Mouse (Mus musculus) CH12.LX (cell line): ENCODE measurements around the gene Npas2. TPM values are rescaled to one million over a fixed set of nuclear protein-coding genes. Genes with fewer than 3 reads are reported as not detected.

Experiments used
- DNase-seq: peaks from one replicate; pipeline ENCODE4 v3.0.0-alpha.2; 2013; ENCODE audit errors: extremely low read depth
- H3K27ac ChIP-seq: 2 replicates; pipeline ENCODE4 v1.5.1; 2012; ENCODE audit warnings: low read depth, mild to moderate bottlenecking, control low read depth, moderate library complexity; ENCODE audit not compliant: insufficient read depth
- H3K27me3 ChIP-seq: replicated peaks from 2 replicates; pipeline ENCODE3; 2012; ENCODE audit warnings: inconsistent platforms
- H3K36me3 ChIP-seq, 2 experiments: replicated peaks in 1 of 2; 2 replicates each; pipeline versions ENCODE3 to v1.6.1; 2012; ENCODE audit warnings: inconsistent platforms in 1 of 2, low read length in 1 of 2, mild to moderate bottlenecking in 1 of 2, mixed read lengths in 1 of 2, moderate library complexity in 1 of 2; ENCODE audit not compliant: control insufficient read depth in 1 of 2, insufficient read depth in 1 of 2
- H3K4me1 ChIP-seq, 2 experiments: 2 replicates each; pipeline ENCODE4 v1.6.1; 2012; ENCODE audit warnings: inconsistent platforms in 1 of 2, moderate library complexity in 1 of 2; ENCODE audit not compliant: insufficient read depth in 2 of 2, control insufficient read depth in 1 of 2
- H3K4me2 ChIP-seq: 2 replicates; pipeline ENCODE4 v1.6.1; 2012; ENCODE audit warnings: low read depth, mild to moderate bottlenecking, control low read depth; ENCODE audit not compliant: poor library complexity, insufficient read depth, severe bottlenecking
- H3K4me3 ChIP-seq, 3 experiments: fragments of 150-350 bp in 1 of 3; sonication (generic) in 1 of 3; replicated peaks in 1 of 3; 2 replicates each; pipeline versions ENCODE3 to v1.5.1; 2011 to 2012; ENCODE audit warnings: low read depth in 2 of 3, low read length in 2 of 3, mild to moderate bottlenecking in 2 of 3, moderate library complexity in 2 of 3, control low read depth in 1 of 3, improper control_type of control experiment in 1 of 3, inconsistent platforms in 1 of 3, mixed read lengths in 1 of 3; ENCODE audit not compliant: poor library complexity in 1 of 3
- H3K79me2 ChIP-seq: replicated peaks from 2 replicates; pipeline ENCODE4 v1.6.1; 2012; ENCODE audit warnings: mild to moderate bottlenecking, moderate library complexity; ENCODE audit not compliant: control insufficient read depth, poor library complexity, insufficient read depth, severe bottlenecking; ENCODE audit errors: extremely low read depth
- H3K9ac ChIP-seq: 2 replicates; pipeline ENCODE4 v1.6.1; 2012; ENCODE audit warnings: low read depth, mild to moderate bottlenecking, control low read depth, moderate library complexity; ENCODE audit not compliant: insufficient read depth
- H3K9me3 ChIP-seq: replicated peaks from 2 replicates; pipeline ENCODE3; 2012; ENCODE audit warnings: low read length, inconsistent platforms, mixed read lengths
- BHLHE40 ChIP-seq: IDR thresholded peaks from 2 replicates; pipeline ENCODE4 v1.6.1; 2011; ENCODE audit warnings: mild to moderate bottlenecking, low read depth, low read length, improper control_type of control experiment
- CTCF ChIP-seq, 2 experiments: IDR thresholded peaks in 1 of 2; conservative IDR thresholded peaks in 1 of 2; 2 replicates each; pipeline ENCODE4 v1.5.1; 2011 to 2012; ENCODE audit warnings: low read depth in 2 of 2, low read length in 2 of 2, improper control_type of control experiment in 1 of 2, inconsistent platforms in 1 of 2, mild to moderate bottlenecking in 1 of 2, moderate library complexity in 1 of 2
- E2F4 ChIP-seq: IDR thresholded peaks from 2 replicates; pipeline ENCODE4 v1.6.1; 2011; ENCODE audit warnings: low read depth, low read length, improper control_type of control experiment; ENCODE audit not compliant: insufficient replicate concordance
- EP300 ChIP-seq: IDR thresholded peaks from 2 replicates; pipeline ENCODE4 v1.6.1; 2011; ENCODE audit warnings: low read length, improper control_type of control experiment
- ETS1 ChIP-seq: conservative IDR thresholded peaks from 2 replicates; pipeline ENCODE4 v1.6.1; 2012; ENCODE audit warnings: low read depth, mild to moderate bottlenecking, inconsistent platforms, low read length, improper control_type of control experiment, moderate library complexity
- JUN ChIP-seq: IDR thresholded peaks from 2 replicates; pipeline ENCODE4 v1.6.1; 2011; ENCODE audit warnings: low read depth, mild to moderate bottlenecking, low read length, improper control_type of control experiment, moderate library complexity; ENCODE audit not compliant: insufficient read depth
- JUND ChIP-seq: conservative IDR thresholded peaks from 2 replicates; pipeline ENCODE4 v1.6.1; 2011; ENCODE audit warnings: low read depth, low read length, improper control_type of control experiment
- KAT2A ChIP-seq: IDR thresholded peaks from 2 replicates; pipeline ENCODE4 v1.6.1; 2012; ENCODE audit warnings: low read length, improper control_type of control experiment, inconsistent platforms; ENCODE audit not compliant: insufficient replicate concordance
- MAFK ChIP-seq: IDR thresholded peaks from 2 replicates; pipeline ENCODE4 v1.6.1; 2011; ENCODE audit warnings: low read length, improper control_type of control experiment; ENCODE audit not compliant: insufficient replicate concordance
- MAX ChIP-seq: IDR thresholded peaks from 2 replicates; pipeline ENCODE4 v1.6.1; 2011; ENCODE audit warnings: low read length, improper control_type of control experiment
- MAZ ChIP-seq: IDR thresholded peaks from 2 replicates; pipeline ENCODE4 v1.6.1; 2012; ENCODE audit warnings: low read depth, mild to moderate bottlenecking, inconsistent platforms, low read length, improper control_type of control experiment, moderate library complexity
- NELFE ChIP-seq: IDR thresholded peaks from 2 replicates; pipeline ENCODE4 v1.6.1; 2011; ENCODE audit warnings: low read depth, low read length, improper control_type of control experiment
- NRF1 ChIP-seq: IDR thresholded peaks from 2 replicates; pipeline ENCODE4 v1.6.1; 2014; ENCODE audit warnings: low read depth, mild to moderate bottlenecking, inconsistent platforms, low read length, improper control_type of control experiment, moderate library complexity
- POLR2A ChIP-seq: IDR thresholded peaks from 2 replicates; pipeline ENCODE4 v1.6.1; 2011; ENCODE audit warnings: low read depth, mild to moderate bottlenecking, improper control_type of control experiment, low read length
- POLR2AphosphoS2 ChIP-seq: IDR thresholded peaks from 2 replicates; pipeline ENCODE4 v1.6.1; 2011; ENCODE audit warnings: low read depth, low read length, improper control_type of control experiment
- RCOR1 ChIP-seq: conservative IDR thresholded peaks from 2 replicates; pipeline ENCODE4 v1.6.1; 2012; ENCODE audit warnings: low read depth, mild to moderate bottlenecking, inconsistent platforms, low read length, improper control_type of control experiment
- SMC3 ChIP-seq: IDR thresholded peaks from 2 replicates; pipeline ENCODE4 v1.6.1; 2011; ENCODE audit warnings: low read depth, low read length, improper control_type of control experiment
- USF1 ChIP-seq: IDR thresholded peaks from 2 replicates; pipeline ENCODE4 v1.6.1; 2014; ENCODE audit warnings: low read depth, mild to moderate bottlenecking, inconsistent platforms, low read length, improper control_type of control experiment
- USF2 ChIP-seq: conservative IDR thresholded peaks from 2 replicates; pipeline ENCODE4 v1.6.1; 2011; ENCODE audit warnings: low read depth, low read length, improper control_type of control experiment
- ZC3H11A ChIP-seq: IDR thresholded peaks from 2 replicates; pipeline ENCODE4 v1.6.1; 2012; ENCODE audit warnings: low read depth, mild to moderate bottlenecking, inconsistent platforms, low read length, improper control_type of control experiment
- ZKSCAN1 ChIP-seq: IDR thresholded peaks from 2 replicates; pipeline ENCODE4 v1.6.1; 2012; ENCODE audit warnings: low read depth, inconsistent platforms, low read length, improper control_type of control experiment, borderline replicate concordance
- ZMIZ1 ChIP-seq: IDR thresholded peaks from 2 replicates; pipeline ENCODE4 v1.6.1; 2012; ENCODE audit warnings: low read depth, mild to moderate bottlenecking, inconsistent platforms, low read length, improper control_type of control experiment
- dilution Hi-C: fragments of 300-500 bp; cut with MboI; formaldehyde crosslinking; loops from 2 replicates; pipeline ENCODE4 v1.14.3; 2020; ENCODE audit warnings: low sequenced_read_pairs; ENCODE audit not compliant: extremely low pct_unique_long_range_greater_than_20kb, extremely low pct_ligation_motif_present
- in situ Hi-C: fragments of 300-500 bp; cut with MboI; formaldehyde crosslinking; loops from 3 replicates; pipeline ENCODE4 v1.14.3; 2019; ENCODE audit warnings: low sequenced_read_pairs, low pct_ligation_motif_present, low pct_unique_long_range_greater_than_20kb, mixed read lengths
- polyA plus RNA-seq: library from polyadenylated mRNA; unstranded; fragments of >175 nt; gene quantifications from 2 replicates; pipeline ENCODE4 v1.2.1, GENCODE M21; 2012; ENCODE audit warnings: low read depth; ENCODE audit not compliant: insufficient read length
- total RNA-seq, 2 experiments: library from RNA; depleted of rRNA; stranded (reverse); fragments of 300-350 nt in 1 of 2; fragments of >200 nt in 1 of 2; gene quantifications; 2 replicates each; pipeline ENCODE4 v1.2.3; 2012 to 2014

Npas2 gene
- total and polyA plus RNA-seq, 3 experiments = 0.13 TPM; not detected in 2

GRCm38 (mm10) chr1:39259668-39260067 is 66.1 kb downstream of the Npas2 start:
- no peak overlapping the region for H3K4me2 ChIP-seq

GRCm38 (mm10) chr1:39260183-39260978 is 66.8 kb downstream of the Npas2 start:
- H3K79me2 ChIP-seq = no peaks in the 10 kb centered on the region
- H3K9ac ChIP-seq = no peak overlapping the region
- H3K4me3 ChIP-seq = no peak overlapping the region
- H3K27ac ChIP-seq = no peak overlapping the region
- peaks cover 0 to 12% of the 10 kb centered on the region in 2 experiments; a peak in 2 of 4 replicates for H3K4me1 ChIP-seq
- H3K9me3 ChIP-seq = no peaks in the 10 kb centered on the region
- in situ Hi-C loops = no loop called here
- DNase-seq = no peak
- H3K36me3 ChIP-seq = peaks cover 0 to 36% of the 10 kb centered on the region in 2 experiments
- dilution Hi-C loops = no loop called here
- H3K4me2 ChIP-seq = no peak overlapping the region
- no peaks in the 10 kb centered on the region for H3K27me3 ChIP-seq
- TF ChIP-seq POLR2AphosphoS2 (no peak), MAZ (no peak), CTCF (conservative IDR thresholded peaks at IDR 0.05 in 1 of 2, IDR thresholded peaks at IDR 0.05 in 1 of 2; ENCODE audit: low read depth in 2 of 2, low read length in 2 of 2) (no peak), ZMIZ1 (no peak)

More at GRCm38 (mm10) chr1:39259668-39260067, 66.1 kb downstream of the Npas2 start:
- TF ChIP-seq ZKSCAN1 (no peak), EP300 (no peak), SMC3 (no peak), MAX (no peak), MAFK (no peak), E2F4 (no peak), ETS1 (no peak), POLR2A (no peak), NRF1 (no peak), USF2 (no peak), RCOR1 (no peak), KAT2A (no peak), USF1 (no peak), CTCF (conservative IDR thresholded peaks at IDR 0.05 in 1 of 2, IDR thresholded peaks at IDR 0.05 in 1 of 2; ENCODE audit: low read depth in 2 of 2, low read length in 2 of 2) (no peak), JUND (no peak), NELFE (no peak), JUN (no peak), ZC3H11A (no peak), BHLHE40 (no peak), POLR2AphosphoS2 (no peak)
- Histone ChIP-seq H3K9me3 (no peaks in the 10 kb centered on the region), H3K4me3 (no peak overlapping the region), H3K79me2 (no peaks in the 10 kb centered on the region), H3K27ac (no peak overlapping the region), H3K27me3 (no peaks in the 10 kb centered on the region), H3K9ac (no peak overlapping the region), H3K4me1 (peaks cover 0 to 12% of the 10 kb centered on the region in 2 experiments; a peak in 2 of 4 replicates), H3K36me3 (peaks cover 0 to 41% of the 10 kb centered on the region in 2 experiments)
- no peak for DNase-seq
- in situ Hi-C loops (no loop called here), dilution Hi-C loops (no loop called here)
